Mouse (Mus musculus) heart, adult 11 months (tissue): Measurements from ENCODE around the gene Tfap2c.

Source experiments
- DNase-seq: peaks from one replicate; pipeline ENCODE4 v3.0.0; 2022

Gene Tfap2c

DNA sequence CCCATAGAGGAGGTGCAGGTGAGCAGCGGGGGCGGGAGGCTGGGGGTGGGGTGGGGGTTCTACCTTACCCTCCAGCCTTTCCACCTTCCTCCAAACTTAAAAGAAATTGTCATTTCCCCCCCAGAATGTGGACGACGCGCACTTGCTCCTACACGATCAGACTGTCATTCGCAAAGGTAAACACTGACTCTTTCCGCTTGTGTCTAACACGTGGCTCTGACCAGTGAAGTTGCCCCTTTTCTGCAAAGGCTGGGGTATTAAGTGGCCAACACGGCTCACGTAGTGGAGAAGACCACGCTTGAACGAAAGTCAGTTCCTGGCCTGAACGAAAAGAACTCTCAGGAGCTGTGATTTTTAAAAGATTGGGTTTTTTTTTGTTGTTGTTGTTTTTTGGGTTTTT, 2.5 kb downstream of the Tfap2c start:
- DNase-seq = no peak

DNA sequence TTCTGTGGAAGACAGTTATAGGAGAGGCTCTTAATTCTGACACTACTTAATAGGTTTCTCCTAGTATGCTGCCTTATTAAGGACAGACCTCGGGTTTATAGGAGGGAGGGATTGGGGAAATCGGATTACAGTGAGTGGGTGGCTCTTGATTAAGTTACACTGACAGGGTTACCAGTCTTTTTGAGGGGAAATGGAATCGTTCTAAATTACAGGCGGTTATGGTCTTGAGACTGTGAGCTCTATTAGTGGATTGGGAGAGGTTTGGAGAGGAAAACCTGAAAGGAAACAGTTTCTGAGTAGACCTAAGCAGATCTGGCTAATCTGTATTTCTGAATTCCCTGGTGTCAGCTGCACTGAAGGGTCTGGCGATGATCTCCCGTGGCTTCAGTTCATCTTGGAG, 3.3 kb downstream of the Tfap2c start:
- no peak for DNase-seq

- DNase-seq = no peak
Observed at GRCm38 (mm10) chr2:172554211-172554610, 4.8 kb downstream of the Tfap2c start.

DNA sequence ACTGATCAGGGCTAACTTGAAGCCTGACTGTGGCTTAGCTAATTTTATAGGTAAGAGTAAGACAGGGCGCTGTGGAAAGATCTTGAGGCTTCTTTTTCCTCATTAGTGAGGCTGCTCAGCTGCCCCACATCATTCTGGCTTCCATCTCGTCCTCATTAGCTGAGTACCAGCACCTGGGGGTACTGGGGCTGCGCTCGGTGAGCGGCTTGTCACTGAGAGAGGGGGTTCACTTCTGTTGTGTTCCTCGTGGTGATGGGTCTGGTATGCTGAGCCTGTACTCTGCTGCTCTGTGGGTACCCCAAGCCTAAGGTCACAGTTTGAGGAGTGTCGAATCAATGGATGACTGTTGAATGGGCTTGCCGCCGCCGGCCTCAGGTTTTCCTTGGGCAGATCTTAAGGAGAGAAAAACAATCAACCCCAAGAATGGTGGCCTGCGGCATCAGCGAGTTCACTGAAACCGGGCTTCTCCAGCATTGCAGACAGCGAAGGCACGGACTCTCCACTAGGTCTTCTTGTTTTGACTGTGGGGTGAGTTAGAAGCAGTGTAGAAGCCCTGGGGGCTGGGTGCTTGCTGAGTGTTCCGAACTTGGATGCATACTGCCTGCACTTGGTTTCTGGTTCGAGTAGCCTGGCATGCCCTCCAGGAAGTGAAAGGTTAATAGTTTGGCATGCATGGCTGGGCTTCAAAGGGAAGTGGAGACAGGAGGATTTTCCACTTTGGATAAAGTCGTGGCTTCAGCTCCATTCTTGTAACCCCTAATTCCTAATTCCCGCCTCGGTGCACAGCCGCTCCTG, 9.5 kb downstream of the Tfap2c start:
- DNase-seq = no peak

- DNase-seq = no peak
Observed at GRCm38 (mm10) chr2:172561016-172561415, 11.6 kb downstream of the Tfap2c start.

DNA sequence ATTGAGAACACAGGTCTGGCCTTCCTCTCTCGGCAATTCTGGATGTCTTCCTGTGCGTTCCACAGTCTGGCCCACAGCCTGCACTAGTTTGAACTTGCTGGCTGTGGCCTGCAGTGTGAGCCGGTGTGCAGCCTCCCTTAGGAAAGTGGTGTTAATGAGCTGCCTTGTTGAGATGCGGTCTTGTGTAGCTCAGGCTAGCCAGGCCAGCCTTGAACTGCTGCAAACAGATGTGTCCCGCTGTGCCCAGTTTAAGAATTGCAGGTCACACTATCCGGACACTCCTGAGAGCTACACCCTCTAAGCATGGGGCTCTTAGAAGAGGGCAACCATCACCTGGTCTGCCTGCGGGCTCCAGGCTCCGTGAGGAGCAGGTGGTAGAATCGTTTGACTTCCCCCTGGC, 18.4 kb downstream of the Tfap2c start:
- DNase-seq = no peak

DNA sequence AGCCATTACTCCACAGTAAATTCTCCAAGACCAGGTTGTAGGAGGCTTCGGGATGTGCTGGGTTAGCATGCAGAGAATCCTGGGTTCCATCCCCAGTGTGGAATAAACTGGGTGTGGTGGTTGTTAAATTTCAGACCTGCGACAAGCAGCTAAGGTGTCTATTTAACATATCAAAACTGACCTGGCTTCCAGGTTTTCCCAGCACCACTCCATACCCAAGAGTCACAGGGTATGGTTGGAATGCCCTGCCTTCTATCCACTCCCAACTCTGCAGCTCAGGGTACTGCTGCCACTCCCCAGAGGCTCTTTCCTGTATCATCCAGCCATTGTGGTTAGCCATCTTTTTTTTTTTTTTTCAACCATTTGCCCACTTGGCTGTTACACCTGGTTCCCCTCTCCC, 19.1 kb downstream of the Tfap2c start:
- no peak for DNase-seq

DNA sequence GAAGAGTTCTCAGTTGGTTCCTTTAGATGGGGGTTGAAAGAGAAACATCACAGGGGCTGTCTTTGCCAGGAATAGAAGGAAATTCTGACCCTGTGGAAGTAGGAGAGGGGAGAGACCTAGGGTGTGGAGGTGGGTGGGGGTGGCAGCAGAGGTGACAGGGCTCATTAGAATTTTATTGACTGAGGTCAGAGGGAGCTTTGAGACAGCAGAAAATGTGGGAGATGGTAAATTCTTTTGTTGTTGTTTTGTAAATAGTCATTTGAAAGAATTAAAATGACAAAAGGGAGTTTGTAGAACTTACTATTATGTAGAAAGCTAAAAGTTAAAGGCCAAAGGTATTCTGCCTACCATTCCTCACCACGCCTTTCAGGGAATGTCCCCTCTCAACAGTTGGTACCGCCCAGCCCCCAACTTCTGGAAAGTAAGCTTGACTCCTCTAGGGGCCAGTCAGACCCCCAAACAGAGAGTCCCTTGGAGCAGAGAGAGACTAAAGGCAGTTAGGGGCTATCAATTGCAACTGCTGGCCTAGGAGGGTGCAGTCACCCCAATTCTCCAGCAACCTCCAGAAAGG, 27.9 kb downstream of the Tfap2c start:
- DNase-seq = no peak

DNA sequence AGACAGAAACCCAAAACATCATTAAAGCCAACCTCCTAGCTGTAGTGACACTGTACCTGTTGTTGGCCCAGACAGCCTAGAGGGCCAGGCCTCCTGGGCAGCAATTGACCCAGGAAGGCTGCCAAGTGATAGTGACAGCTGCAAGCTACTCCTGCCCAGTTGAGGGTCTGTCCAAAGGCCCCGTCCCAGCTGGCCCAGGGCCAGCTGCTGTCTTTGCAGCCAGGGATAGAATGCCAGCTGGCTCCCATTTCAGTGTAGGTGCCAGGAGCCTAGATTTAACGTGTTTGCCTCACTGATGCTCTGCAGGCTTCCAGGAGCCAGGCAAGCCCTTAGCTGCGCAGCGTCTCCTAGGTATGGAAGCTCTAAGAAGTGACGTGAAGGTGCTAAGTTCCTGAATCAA, 29.8 kb downstream of the Tfap2c start:
- peak; percentile 90 for DNase-seq

- no peak for DNase-seq
Observed at GRCm38 (mm10) chr2:172580536-172581265, 31.3 kb downstream of the Tfap2c start.

DNA sequence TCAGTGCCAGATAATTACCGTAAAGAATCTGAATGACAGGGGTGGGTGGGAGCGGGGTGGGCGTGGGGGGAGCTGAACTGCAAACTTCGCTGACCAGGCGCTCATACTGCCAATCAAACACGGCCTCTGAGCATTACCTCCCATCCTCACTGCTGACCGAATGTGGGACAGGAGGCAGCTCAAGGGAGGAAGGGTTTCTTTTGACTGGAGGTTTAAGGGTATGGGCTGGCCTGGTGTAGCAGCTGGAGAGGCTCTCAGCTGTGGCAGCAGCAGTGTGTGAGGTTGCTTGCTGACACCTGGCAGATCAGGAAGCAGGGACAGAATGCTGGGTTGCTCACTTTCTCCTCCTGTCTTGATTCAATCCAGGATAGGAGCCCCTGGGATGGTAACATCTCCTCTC, 33.9 kb downstream of the Tfap2c start:
- DNase-seq = no peak

- DNase-seq = no peak
Observed at GRCm38 (mm10) chr2:172585329-172585728, 35.9 kb downstream of the Tfap2c start.

DNA sequence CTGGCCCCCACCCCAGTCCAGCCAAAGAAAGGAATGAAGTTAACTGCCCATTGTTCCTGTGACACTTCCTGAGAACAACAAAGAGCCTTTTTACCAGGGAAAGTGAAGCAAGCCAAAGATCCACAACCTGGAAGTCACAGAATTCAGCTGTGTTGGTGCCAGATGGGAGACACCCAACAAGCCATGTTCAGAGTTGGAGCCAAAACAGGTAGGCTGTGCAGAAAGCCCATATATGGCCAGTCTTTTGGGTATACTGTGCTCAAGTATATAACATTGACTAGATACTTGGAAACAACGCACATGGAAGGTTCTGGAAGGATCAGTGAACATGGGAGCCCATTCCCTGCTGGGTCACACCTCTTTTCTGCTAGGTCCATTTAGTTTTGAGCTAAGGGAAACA, 39.7 kb downstream of the Tfap2c start:
- DNase-seq = no peak

DNA sequence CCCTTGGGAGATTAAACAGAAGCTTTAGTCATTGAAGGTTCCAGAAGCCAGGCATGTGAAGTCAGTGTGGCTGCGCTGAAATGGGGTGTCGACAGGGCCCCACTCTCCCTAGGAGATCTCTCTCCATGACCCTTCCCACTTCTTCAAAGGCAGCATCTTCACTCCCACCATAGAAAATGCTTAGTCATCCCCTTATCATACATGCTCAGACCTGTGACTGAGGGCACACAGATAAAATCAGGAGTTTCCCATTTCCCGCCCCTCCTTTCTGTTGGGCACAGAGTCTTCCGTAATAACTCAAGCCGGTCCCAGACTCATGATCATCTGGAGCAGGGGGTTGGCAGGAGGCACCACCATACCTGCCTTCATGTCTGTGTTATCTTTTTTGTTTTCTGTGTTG, 41.4 kb downstream of the Tfap2c start:
- no peak for DNase-seq

GRCm38 (mm10) chr2:172594326-172594725, 44.9 kb downstream of the Tfap2c start:
- DNase-seq = no peak

- no peak for DNase-seq
Observed at GRCm38 (mm10) chr2:172597056-172597455, 47.7 kb downstream of the Tfap2c start.

- DNase-seq = no peak
Observed at GRCm38 (mm10) chr2:172597881-172598280, 48.5 kb downstream of the Tfap2c start.

DNA sequence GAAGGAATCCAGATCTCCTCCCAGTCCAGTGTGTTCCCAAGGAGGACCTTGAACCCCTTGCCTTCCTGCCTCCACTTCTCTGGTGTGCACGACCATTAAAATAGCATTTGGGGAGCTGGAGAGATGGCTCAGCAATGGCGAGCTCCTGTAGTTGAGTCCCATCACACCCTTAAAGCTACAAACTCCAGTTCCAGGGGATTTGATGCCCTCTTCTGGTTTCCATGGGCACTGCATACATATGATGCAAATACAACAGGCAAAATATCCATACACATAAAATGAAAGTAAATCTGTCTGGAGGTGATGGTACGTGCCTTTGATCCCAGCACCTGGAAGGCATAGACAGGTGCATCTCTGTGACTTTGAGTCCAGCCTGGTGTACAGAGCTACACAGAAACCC, 55.2 kb downstream of the Tfap2c start:
- DNase-seq = no peak

DNA sequence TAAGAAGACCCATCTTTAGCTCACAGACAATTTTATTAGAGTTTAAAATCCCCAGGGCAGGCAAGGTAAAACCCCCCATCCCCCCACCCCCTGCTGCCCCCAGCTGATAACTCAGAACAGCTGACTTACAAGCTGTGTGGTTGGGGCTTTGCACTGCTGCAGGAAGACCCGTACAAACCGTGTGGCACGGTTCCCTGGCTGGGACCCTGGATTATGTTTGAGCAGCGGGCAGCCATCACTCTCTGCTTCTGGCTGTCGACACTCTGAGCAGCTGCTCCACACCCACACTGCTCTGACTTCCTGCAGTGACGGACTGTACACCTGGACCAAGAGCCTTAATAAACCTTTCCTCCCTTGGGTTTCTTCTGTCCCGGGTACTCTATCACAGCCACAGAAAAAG, 56.2 kb downstream of the Tfap2c start:
- DNase-seq = no peak

DNA sequence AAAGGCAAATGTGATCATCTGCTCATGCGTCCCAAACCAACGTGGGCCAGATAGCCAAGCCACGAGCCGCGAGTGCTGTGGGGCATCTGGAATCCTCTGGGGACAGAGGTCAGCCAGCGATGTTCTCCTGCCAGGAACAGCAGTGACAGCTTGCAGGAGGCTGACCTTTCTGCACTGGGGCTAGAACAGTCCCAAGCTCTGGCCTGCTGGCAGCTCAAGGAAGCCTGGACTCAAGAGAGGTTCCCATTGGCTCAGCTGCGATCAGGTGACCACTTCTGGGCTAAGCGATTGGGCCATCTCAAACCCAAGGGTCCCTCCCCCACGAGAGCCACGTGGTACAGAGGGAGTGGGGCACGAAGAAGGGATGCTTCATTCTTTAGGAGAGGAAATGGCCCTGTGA, 58.3 kb downstream of the Tfap2c start:
- peak; percentile 78 for DNase-seq
